ENCODE assay signal across 8 mouse cellular contexts in the genomic region with DNA sequence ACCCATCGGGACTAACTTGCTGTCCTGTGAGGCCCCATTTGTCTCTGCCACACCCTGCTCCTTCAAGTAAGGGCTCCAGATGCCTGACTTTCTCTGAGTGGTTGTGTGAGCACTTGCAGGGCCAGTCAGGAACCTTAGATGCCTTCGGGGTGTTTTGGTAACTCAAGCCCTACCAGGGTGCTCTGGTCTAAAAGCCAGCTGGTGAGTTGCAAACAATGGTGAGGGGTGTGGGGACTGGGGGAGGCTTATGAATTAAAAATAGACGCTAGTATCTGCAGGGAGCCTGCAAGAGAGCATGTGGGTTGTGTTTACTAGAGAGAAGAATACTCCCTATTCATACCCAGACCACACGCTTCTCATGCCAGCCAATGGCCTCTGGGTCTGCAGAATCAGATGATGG. TPM values are rescaled to one million over a fixed set of nuclear protein-coding genes. Genes with fewer than 3 reads are reported as not detected.
DNase-seq lines count a peak whose midpoint lies in the region; ATAC-seq and TF ChIP-seq lines count a peak whose summit lies in the region.

No protein-coding gene starts in this region.

- H3K36me3 ChIP-seq in forebrain, embryonic 13.5 days (ENCODE audit: poor library complexity, severe bottlenecking) = peaks cover 52% of the 10 kb centered on the region
- peaks cover 76% of the 10 kb centered on the region for H3K36me3 ChIP-seq in liver, embryonic 14.5 days (replicated peaks; ENCODE audit: control insufficient read depth, insufficient read depth, low read depth)

- H3K4me3 ChIP-seq in layer of hippocampus, adult 2 months = no peak overlapping the region
- H3K4me3 ChIP-seq in brown adipose tissue, adult 24 weeks (ENCODE audit: insufficient read depth, low read depth, low read length) = no peak overlapping the region
- no peak overlapping the region for H3K4me3 ChIP-seq in forebrain, embryonic 13.5 days
- peak overlapping the region; percentile 46 to 51 for H3K4me3 ChIP-seq in liver, embryonic 14.5 days (ENCODE audit: insufficient read depth in 1 of 2, low read depth in 2 of 2, low read length in 2 of 2)

- DNase-seq in layer of hippocampus, adult 2 months (ENCODE audit: low spot score in 2 of 2) = no peak
- DNase-seq in layer of hippocampus, postnatal 14 days (ENCODE audit: low spot score in 2 of 2) = no peak
- DNase-seq in liver, embryonic 14.5 days (ENCODE audit: low read depth in 3 of 3, low spot score in 3 of 3) = no peak
- DNase-seq in ovary, adult 18-20 months (ENCODE audit: low spot score) = no peak
- no peak for DNase-seq in kidney, adult 11 months
- no peak for DNase-seq in left cerebral cortex, postnatal 14 days (ENCODE audit: low spot score in 2 of 2)

- intact Hi-C loops in left cerebral cortex, postnatal 14 days (cut with DNase I) = no loop called here

- ATAC-seq in forebrain, embryonic 13.5 days = peak; percentile 23; the same call in 1 of the 2 replicates
- ATAC-seq in liver, embryonic 14.5 days (ENCODE audit: insufficient read depth) = peak; percentile 37; the same call in 1 of the 2 replicates

- WGBS in forebrain, embryonic 13.5 days = 38% methylated on average over 4 of the region's 4 CpGs
- 27% methylated on average over 4 of the region's 4 CpGs for WGBS in liver, embryonic 14.5 days (ENCODE audit: insufficient replicate concordance)

- H3K27me3 ChIP-seq in forebrain, embryonic 13.5 days = no peaks in the 10 kb centered on the region
- no peaks in the 10 kb centered on the region for H3K27me3 ChIP-seq in liver, embryonic 14.5 days (ENCODE audit: control insufficient read depth, insufficient read depth, low read length)

- peaks cover 47% of the 10 kb centered on the region for H3K4me1 ChIP-seq in brown adipose tissue, adult 24 weeks (ENCODE audit: control insufficient read depth, insufficient read depth, insufficient read length, low read length)
- H3K4me1 ChIP-seq in forebrain, embryonic 13.5 days = peaks cover 70% of the 10 kb centered on the region
- peaks cover 88 to 91% of the 10 kb centered on the region in 2 experiments for H3K4me1 ChIP-seq in liver, embryonic 14.5 days (replicated peaks; ENCODE audit: control insufficient read depth in 2 of 2, insufficient read depth in 2 of 2, low read length in 1 of 2)

- no peak for TF ChIP-seq CTCF in layer of hippocampus, adult 2 months (conservative IDR thresholded peaks at IDR 0.05)
- TF ChIP-seq CTCF in liver, embryonic 14.5 days (IDR thresholded peaks at IDR 0.05; ENCODE audit: low read depth) = no peak

- H3K9me3 ChIP-seq in forebrain, embryonic 13.5 days (replicated peaks) = no peaks in the 10 kb centered on the region
- H3K9me3 ChIP-seq in liver, embryonic 14.5 days (ENCODE audit: control insufficient read depth, low read length) = no peaks in the 10 kb centered on the region

- 0 out of 2 replicates have a peak overlapping the region, but pooled peaks have one; percentile 31 for H3K9ac ChIP-seq in forebrain, embryonic 13.5 days
- peak overlapping the region; percentile 43 for H3K9ac ChIP-seq in liver, embryonic 14.5 days (replicated peaks)

- no peak for TF ChIP-seq EP300 in liver, embryonic 14.5 days (IDR thresholded peaks at IDR 0.05; ENCODE audit: low read depth)

- no peak overlapping the region for H3K4me2 ChIP-seq in forebrain, embryonic 13.5 days
- H3K4me2 ChIP-seq in liver, embryonic 14.5 days (ENCODE audit: low read depth) = peak overlapping the region; percentile 79

- peak overlapping the region; percentile 87 for H3K27ac ChIP-seq in layer of hippocampus, adult 2 months
- H3K27ac ChIP-seq in brown adipose tissue, adult 24 weeks (replicated peaks; ENCODE audit: low read depth, low read length) = peak overlapping the region; percentile 50
- peak overlapping the region; percentile 73; the same call in 1 of the 2 replicates for H3K27ac ChIP-seq in forebrain, embryonic 13.5 days
- peak overlapping the region; percentile 88 for H3K27ac ChIP-seq in liver, embryonic 14.5 days

RNA-seq across cellular contexts. Expression of gene Tmcc2, which starts 15.8 kb away (rescaled TPM):
- total RNA-seq in layer of hippocampus, adult 2 months (2021) = 100 to 1,000 TPM; 242 to 256 TPM
- 100 to 1,000 TPM; 191 to 192 TPM for total RNA-seq in layer of hippocampus, postnatal 14 days (2021)
- polyA plus RNA-seq in brown adipose tissue, adult 24 weeks (2012; ENCODE audit: insufficient read depth, insufficient read length, missing spikeins) = 2.1 and 2.5 TPM in 2 replicates
- 16.7 and 19.7 TPM in 2 replicates for polyA plus RNA-seq in forebrain, embryonic 13.5 days (2015; fragmentation: Nextera tagmentation; extraction: Ambion mirVana)
- polyA plus RNA-seq in liver, embryonic 14.5 days (2012; rRNA removed) = 327 and 335 TPM in 2 replicates
- polyA plus RNA-seq in liver, embryonic 14.5 days (2014; fragmentation: Nextera tagmentation; extraction: Ambion mirVana) = 285 and 306 TPM in 2 replicates
- 100 to 1,000 TPM; 128 to 132 TPM for total RNA-seq in left cerebral cortex, postnatal 14 days (2021)

RNA-seq across cellular contexts. Expression of gene Dstyk, which starts 42.1 kb away (rescaled TPM):
- total RNA-seq in layer of hippocampus, adult 2 months (2021) = 10 to 100 TPM; 49.0 to 50.2 TPM
- 10 to 100 TPM; 35.5 to 38.0 TPM for total RNA-seq in layer of hippocampus, postnatal 14 days (2021)
- polyA plus RNA-seq in brown adipose tissue, adult 24 weeks (2012; ENCODE audit: insufficient read depth, insufficient read length, missing spikeins) = 5.3 and 7.7 TPM in 2 replicates
- polyA plus RNA-seq in forebrain, embryonic 13.5 days (2015; fragmentation: Nextera tagmentation; extraction: Ambion mirVana) = 10.5 and 12.5 TPM in 2 replicates
- 3.3 and 4.0 TPM in 2 replicates for polyA plus RNA-seq in liver, embryonic 14.5 days (2012; rRNA removed)
- polyA plus RNA-seq in liver, embryonic 14.5 days (2014; fragmentation: Nextera tagmentation; extraction: Ambion mirVana) = 3.6 TPM in 2 replicates
- 10 to 100 TPM; 32.4 to 32.6 TPM for total RNA-seq in left cerebral cortex, postnatal 14 days (2021)

RNA-seq across cellular contexts. Expression of gene Nuak2, which starts 59.3 kb away (rescaled TPM):
- 1 to 10 TPM in 1 of 2 experiments, under 1 TPM in 1; 0.76 to 1.7 TPM for total RNA-seq in layer of hippocampus, adult 2 months (2021)
- 1 to 10 TPM; 1.7 to 2.8 TPM for total RNA-seq in layer of hippocampus, postnatal 14 days (2021)
- polyA plus RNA-seq in brown adipose tissue, adult 24 weeks (2012; ENCODE audit: insufficient read depth, insufficient read length, missing spikeins) = 0.50 and 0.87 TPM in 2 replicates
- 28.8 and 36.5 TPM in 2 replicates for polyA plus RNA-seq in forebrain, embryonic 13.5 days (2015; fragmentation: Nextera tagmentation; extraction: Ambion mirVana)
- 1.0 and 1.2 TPM in 2 replicates for polyA plus RNA-seq in liver, embryonic 14.5 days (2012; rRNA removed)
- 2.0 and 2.1 TPM in 2 replicates for polyA plus RNA-seq in liver, embryonic 14.5 days (2014; fragmentation: Nextera tagmentation; extraction: Ambion mirVana)
- 1 to 10 TPM; 1.6 to 1.7 TPM for total RNA-seq in left cerebral cortex, postnatal 14 days (2021)

Comparison
In these comparisons a context has a peak if more than half of its experiments do, and no peak if none do; other contexts are left out.
1. H3K4me3 ChIP-seq: peak in liver, embryonic 14.5 days (2 of 2); none in layer of hippocampus, adult 2 months (single experiment), brown adipose tissue, adult 24 weeks (single experiment) and forebrain, embryonic 13.5 days (single experiment).
2. Peak in every context shown above with its lines, with median percentiles within 50 percentile points of each other: H3K27ac ChIP-seq.